Mouse (Mus musculus) B cell, adult (primary cell): ENCODE measurements around the gene Zfp804b. TPM values are rescaled to one million over a fixed set of nuclear protein-coding genes. Genes with fewer than 3 reads are reported as not detected.

ENCODE experiments used
- total RNA-seq: library from RNA; stranded (reverse); gene quantifications from 4 replicates; pipeline ENCODE4 v1.2.4, GENCODE M21; 2023; ENCODE audit not compliant: inconsistent age

The Zfp804b gene
- not detected in 4 replicates for total RNA-seq

GRCm38 (mm10) chr5:7344145-7345010 is at the start of gene Zfp804b:
Zfp804b (minus strand) TSS chr5:7344756.

GRCm38 (mm10) chr5:7303819-7304218 is 40.7 kb downstream of the Zfp804b start, which contains the start of gene Tex47:
Tex47 (plus strand) TSS chr5:7304119.

Other genes starting within 250 kb of the Zfp804b start
- not detected in 4 replicates for gene Tex47, start 40.6 kb downstream of the Zfp804b start, total RNA-seq